Mouse (Mus musculus): Measurements from ENCODE around the gene Gm44790.

DNA sequence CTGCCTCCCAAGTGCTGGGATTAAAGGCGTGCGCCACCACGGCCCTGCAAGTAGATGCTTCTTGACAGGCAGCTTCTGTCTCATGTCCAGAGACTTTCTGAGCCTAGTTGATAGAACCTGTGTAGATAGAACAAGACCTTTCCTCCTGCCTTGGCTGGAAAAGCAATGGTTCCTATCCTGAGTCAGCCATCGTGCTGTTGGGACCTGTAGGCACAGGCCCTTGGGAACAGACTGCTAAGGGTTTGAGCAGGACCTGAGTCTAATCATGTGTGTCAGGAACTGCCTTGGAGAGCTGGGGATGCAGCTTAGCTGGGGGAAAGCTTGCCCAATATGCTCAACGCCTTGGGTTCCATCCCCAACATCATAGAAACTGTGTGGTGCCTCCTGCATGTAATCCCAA lies 47.6 kb downstream of the Gm44790 start:
- no peak for TF ChIP-seq CTCF (conservative IDR thresholded peaks at IDR 0.05; ENCODE audit: insufficient read depth, insufficient read length, low read depth, low read length)
- no peak for TF ChIP-seq POLR2A (IDR thresholded peaks at IDR 0.05; ENCODE audit: low read depth, low read length)
